Mouse (Mus musculus) forelimb bud, embryonic 11.5 days (tissue): ENCODE results near the gene Lrrc29.
A peak's percentile ranks its signal among the peaks of the same experiment; 100 is the strongest.
"Not testable (repeated sequence)": the region's sequence is repeated elsewhere in the genome, so short reads cannot be mapped to it uniquely, and the experiment has no call there.

Source experiments
- DNase-seq: peaks from one replicate; pipeline ENCODE4 v3.0.0-alpha.2; 2012; ENCODE audit warnings: low read depth, low spot score

Lrrc29 gene

DNA sequence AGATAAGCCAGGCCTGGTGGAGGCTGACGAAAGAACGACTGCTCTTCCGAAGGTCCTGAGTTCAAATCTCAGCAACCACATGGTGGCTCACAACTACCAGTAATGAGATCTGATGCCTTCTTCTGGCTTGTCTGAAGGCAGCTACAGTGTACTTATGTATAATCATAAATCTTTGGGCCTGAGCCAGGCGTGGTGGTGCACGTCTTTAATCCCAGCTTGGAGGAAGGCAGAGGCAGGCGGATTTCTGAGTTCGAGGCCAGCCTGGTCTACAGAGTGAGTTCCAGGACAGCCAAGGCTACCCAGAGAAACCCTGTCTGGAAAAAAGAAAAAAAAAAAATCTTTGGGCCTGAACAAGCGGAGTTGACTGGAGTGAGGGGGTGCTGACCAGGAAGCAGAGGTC, 34.7 kb downstream of the Lrrc29 start:
- not testable (repeated sequence) for DNase-seq

GRCm38 (mm10) chr8:105290554-105291314, 35.3 kb downstream of the Lrrc29 start:
- DNase-seq = peak; percentile 94

- peak; percentile 57 for DNase-seq
Measured at GRCm38 (mm10) chr8:105289805-105290460, 36.1 kb downstream of the Lrrc29 start, which contains the start of gene 4931428F04Rik. 4931428F04Rik (minus strand) TSS chr8:105289864.

- DNase-seq = peak; percentile 97
Measured at GRCm38 (mm10) chr8:105288958-105289732, 36.9 kb downstream of the Lrrc29 start.

DNA sequence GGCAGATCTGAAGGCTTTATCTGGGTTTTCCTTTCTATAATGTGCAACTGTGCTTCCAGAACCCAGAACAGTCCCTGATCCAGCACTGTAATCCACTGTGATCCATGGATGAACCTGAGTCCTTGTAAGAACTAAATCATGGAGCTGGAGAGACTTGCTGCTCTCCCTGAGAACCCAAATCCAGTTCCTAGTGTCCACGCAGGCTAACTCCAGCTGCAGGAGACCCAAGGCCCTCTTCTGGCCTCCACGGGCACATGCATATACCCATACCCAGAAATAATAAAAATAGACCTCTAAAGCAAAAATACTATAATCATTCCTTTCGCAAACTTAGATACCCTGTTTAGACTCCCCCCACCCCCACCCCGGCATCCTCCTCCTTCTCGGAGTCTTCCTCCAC, 37.8 kb downstream of the Lrrc29 start:
- no peak for DNase-seq

DNA sequence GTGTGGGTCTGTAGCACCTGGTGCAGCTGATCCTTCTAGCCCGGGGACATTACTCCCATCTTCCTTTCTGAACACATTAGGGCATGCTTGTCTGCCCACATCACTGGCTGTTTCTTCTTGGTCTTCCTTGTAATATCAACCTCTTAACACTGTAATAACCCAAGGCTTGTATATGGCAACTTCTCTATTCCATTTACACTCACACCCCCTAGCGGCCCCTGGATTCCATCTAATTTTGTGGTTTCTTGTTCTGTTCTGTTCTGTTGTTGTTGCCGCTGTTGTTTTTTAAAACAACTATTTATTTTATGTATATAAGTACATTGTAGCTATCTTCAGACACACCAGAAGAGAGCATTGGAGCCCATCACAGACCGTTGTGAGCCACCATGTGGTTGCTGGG, 39.2 kb downstream of the Lrrc29 start:
- no peak for DNase-seq

- no peak for DNase-seq
Measured at GRCm38 (mm10) chr8:105285514-105285913, 40.6 kb downstream of the Lrrc29 start.

GRCm38 (mm10) chr8:105283074-105283473, 43.0 kb downstream of the Lrrc29 start:
- DNase-seq = peak; percentile 48

- no peak for DNase-seq
Measured at GRCm38 (mm10) chr8:105282239-105282638, 43.8 kb downstream of the Lrrc29 start.

DNA sequence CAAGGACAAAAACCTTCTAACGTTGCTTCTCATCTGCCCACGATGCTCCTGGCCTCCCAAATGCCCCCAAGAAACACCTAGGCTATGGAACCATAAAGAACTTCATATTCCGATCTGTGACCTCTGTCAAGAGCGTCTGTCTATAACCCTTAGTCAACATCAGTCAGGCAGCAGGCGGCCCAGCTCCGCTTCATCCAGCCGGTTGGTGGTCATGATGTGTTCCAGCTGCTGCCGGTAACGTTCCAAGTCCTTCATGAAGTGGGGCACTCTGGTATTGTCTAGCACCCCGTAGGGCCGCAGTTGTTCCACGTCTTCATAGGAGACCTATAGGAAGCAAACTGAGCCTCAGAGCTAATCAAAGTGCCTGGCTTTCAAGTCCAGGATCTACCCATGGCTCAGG, 44.3 kb downstream of the Lrrc29 start:
- DNase-seq = no peak

DNA sequence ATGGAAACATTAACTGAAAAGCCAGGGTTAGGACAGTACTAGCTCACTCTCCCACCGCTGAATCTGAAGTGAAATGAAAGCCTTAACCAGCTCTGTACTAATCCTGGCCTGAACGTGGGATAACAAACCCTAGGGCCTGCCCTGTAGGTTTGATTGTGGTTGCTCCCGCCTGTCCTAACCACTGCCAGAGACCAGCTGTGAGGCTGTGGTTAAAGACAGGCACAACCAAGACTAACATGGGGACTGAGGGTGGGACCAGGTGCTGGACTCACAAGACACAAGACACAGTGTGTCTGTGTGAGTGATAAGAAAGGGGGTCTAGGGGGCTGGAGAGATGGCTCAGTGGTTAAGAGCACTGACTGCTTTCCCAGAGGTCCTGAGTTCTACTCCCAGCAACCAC, 45.5 kb downstream of the Lrrc29 start:
- DNase-seq = no peak

DNA sequence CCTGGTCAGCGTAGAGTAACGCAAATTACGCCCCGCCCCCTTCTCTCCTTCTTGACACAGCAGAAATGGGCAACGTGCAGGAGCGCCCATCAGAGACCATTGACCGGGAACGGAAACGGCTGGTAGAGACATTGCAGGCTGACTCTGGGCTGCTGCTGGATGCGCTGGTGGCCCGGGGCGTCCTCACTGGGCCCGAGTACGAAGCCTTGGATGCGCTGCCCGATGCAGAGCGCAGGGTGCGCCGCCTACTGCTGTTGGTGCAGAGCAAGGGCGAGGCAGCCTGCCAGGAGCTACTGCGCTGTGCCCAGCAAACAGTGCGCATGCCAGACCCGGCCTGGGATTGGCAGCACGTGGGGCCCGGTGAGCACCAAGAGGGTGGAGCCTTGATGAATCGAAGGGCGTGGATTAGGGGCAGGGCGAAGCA, 47.2 kb downstream of the Lrrc29 start:
- DNase-seq = no peak

DNA sequence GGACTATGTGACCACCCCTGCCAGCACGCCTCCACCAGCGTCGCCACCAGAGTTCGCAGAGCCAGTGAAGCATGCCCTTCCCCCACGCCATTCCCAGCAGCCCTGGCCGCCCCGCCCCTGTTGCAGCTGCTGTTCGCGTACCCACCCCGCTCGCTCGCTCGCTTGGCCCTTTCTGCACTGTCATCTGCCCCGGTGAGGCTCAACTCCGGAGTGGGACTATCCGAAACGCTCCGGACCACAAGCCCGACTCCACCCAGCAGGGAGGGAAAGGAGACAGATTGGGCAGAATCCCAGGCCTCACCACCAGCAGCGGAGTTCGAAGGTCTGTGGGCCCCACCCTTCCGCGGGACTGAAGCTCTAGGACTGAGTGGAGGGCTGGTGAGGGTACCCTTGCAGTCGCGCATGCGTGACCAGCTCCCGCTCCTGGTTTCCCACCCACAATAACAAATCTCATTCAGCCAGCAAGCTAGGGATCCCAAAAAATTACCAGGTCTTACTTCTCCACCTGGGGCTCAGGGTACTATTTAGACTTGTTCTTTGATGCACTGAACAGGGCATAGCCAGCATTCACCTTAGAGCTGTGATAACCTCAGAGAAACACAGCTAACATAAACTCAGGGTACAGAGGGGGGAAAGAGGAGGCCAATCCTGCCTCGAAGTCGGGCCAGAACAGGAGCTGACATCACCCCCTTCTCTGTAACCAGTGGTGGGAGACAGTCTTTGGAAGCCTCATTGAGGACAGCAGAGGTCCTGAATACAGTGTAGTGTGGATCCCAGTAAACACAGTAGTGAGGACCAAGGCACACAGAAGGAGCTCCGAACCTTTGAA, 49.6 kb downstream of the Lrrc29 start:
- DNase-seq = no peak

- DNase-seq = no peak
Measured at GRCm38 (mm10) chr8:105275840-105276239, 50.2 kb downstream of the Lrrc29 start, which contains the start of gene Nol3. Nol3 (plus strand) TSS chr8:105276140.

GRCm38 (mm10) chr8:105275387-105275786, 50.7 kb downstream of the Lrrc29 start:
- no peak for DNase-seq

- no peak for DNase-seq
Measured at GRCm38 (mm10) chr8:105270916-105271186, 55.2 kb downstream of the Lrrc29 start.

DNA sequence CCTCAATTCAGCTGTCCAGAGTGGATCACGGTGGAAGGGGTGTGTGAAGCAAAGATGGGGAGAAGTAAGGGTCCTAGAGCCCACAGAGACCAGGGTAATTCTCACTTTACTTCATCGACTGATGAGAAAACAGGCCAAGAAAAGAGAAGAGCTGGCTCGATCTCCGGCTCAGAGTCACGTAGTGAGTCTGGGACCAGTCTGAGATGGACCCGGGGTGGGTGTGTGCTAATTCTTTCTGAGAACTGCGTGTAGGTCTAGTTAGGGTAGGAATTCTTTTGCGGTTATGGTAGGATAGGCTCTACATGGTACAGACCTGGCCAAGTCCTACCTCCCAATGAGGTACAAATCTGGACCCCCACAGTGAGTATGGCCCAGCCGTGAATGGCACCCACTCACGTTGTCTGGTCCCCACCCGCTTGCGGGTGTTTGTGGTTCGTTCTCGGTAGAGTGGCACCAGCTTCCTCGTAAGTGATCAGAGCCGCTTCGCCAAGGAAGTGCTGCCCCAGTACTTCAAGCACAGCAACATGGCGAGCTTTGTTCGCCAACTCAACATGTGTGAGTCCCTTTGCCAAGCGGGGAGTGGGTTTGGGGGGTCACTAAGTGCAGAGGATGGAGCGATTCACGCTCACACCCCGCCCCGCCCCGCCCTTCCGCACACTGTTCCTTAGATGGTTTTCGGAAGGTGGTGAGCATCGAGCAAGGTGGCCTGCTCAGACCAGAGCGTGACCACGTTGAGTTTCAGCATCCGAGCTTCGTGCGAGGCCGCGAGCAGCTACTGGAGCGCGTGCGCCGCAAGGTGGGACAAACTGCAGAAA, 55.8 kb downstream of the Lrrc29 start:
- no peak for DNase-seq

- no peak for DNase-seq
Measured at GRCm38 (mm10) chr8:105269461-105269947, 56.6 kb downstream of the Lrrc29 start, which contains the start of gene Hsf4. Hsf4 (plus strand) TSS chr8:105269801.

GRCm38 (mm10) chr8:105269075-105269458, 57.0 kb downstream of the Lrrc29 start:
- no peak for DNase-seq

DNA sequence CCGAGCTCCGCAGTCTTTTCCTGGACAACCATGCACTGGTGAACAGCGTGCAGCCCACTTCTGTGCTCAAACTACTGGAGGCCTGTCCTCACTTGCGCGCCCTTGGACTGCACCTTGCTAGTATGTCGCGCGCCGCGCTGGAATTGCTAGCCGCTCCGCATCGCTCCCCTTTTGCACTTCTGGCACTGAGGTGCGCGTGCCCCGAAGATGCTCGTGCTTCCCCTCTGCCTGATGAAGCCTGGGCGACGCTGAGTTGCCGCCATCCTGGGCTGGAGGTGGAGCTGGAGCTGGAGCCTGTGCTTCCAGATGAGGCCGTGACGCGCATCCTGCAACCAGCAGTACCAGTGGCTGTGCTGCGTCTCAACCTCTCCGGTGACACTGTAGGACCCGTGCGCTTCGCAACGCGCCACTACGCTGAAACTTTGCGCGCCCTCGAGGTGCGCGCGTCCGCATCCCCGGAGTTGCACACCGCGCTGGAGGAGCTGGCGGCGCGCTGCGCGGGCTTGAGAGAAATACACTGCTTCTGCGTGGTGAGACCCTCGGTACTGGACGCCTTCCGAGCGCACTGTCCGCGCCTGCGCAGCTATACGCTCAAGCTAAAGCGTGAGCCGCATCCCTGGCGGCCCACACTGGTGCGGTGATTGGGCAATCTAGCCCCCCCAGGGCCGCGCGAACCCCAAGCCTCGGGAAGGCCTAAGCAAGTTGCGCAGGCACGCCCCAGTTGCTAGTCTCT, 57.6 kb downstream of the Lrrc29 start:
- peak; percentile 76 for DNase-seq
